Mouse (Mus musculus): ENCODE measurements around the gene Igdcc3. TPM values are rescaled to one million over a fixed set of nuclear protein-coding genes. Genes with fewer than 3 reads are reported as not detected.
A peak's percentile ranks its signal among the peaks of the same experiment; 100 is the strongest.

The Igdcc3 gene
- total RNA-seq (2021): under 1 TPM; 0.59 to 0.65 TPM
- long read RNA-seq, experiment 1: 0 reads
- long read RNA-seq, experiment 2: 0 reads

DNA sequence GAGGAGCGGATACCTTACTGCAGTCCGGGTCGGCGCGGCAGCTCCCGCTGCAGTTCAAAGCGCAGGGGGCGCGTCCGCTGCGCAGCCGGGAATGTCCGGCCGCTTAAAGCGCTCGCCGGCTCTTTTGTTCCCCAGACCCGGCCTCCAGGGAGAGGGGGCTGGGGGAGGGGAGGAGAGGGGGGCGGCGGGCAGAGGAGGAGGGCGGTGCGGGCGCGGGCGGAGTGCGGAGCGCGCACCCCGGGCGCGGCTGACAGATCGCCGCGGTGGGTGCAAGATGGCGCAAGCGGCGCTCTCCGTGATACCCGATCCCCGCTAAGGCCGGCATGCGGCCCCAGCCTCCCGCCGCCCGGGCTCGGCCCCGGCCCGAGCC, at the start of gene Igdcc3:
TSS of gene Igdcc3 (plus strand) at position 254 of the 370 bp plus-strand sequence.
- DNase-seq: peak; percentile 34

DNA sequence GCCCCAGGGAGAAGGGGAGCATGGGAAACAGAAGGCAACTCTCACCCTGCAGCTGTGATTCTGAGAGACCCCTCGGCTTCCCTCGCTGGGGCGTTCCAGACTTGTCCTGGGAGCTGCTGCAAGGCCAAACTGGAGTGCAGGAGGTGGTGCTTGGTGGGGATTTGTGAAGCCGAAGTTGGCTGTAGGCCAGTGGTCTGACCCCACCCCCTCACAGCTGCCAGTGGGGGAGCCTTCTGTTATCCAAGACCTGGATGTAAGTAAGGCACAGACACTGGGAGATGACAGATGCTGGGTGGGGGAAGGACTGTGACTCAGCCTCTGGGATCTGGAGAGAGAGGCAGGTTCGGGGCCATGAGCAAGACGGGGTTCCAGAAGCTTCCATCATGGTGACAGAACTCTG, 46.8 kb upstream of the Igdcc3 start:
- peak; percentile 87 for DNase-seq

DNA sequence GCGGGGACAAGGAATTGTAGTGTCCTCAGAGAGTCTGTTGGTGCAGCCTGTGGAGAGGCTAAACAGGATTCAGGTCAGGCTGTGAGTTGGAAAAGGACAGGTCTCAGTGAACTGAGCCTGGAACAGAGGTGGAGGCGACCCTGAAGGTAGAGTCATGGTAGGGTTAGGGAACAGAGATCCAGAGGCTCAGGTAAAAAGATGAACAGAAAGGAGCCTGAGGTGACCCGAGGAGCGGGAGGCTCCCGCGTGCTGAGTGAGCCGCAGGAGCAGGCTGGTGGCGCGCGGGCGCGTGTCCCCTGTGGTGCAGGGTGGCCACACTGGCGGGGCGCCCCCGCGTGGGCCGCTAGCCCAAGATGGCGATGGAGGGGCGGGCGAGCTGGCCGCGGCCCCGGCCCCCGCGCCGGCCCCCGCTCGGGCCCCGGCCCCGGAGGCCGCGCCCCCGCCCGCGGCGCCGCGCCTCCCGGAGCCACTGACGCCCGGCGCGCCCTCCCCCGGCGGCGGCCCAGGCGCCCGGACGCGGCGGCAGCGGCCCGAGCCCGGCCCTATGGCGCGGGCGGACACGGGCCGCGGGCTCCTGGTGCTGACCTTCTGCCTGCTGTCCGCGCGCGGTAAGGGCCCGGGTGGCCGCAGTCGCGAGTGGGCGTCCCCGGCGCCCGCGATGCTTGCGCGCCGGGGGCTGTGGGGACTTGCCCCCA, 39.9 kb upstream of the Igdcc3 start, which contains the start of gene Igdcc4:
TSS of gene Igdcc4 (plus strand) at position 496 of the 695 bp plus-strand sequence.
- DNase-seq: peak; percentile 63

DNA sequence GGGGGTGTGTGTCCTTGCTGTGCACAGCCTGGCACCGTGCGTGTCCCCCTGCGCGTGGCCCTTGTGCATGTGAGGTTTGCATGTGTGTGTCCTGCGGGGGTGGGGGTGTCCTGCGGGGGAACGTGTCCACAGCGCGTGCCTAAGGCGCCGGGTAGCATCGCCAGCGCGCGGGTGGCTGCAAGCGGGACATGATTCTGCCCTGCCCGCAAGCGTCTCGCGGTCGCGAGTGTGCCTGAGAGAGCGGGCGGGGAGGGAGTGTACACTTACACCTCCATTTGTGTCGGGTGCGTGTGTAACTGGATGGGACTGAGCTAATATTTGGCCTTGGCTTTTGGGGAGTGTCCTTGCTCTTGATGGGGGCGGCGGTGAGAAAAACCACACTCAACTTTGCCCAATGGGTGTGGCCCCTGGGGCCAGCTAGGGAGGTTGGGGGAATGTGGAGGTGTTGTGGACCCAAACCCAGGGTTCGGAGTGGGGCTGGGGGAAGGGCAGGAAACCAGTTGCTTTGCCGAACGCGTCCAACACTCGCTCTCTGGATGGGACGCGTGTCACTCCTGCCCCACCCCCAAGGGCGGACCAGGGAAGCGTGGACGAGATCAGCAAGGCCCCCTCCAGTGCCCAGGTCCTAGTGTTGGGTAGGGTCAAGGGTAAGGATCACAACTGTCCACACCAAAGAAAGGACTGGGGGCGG, 39.2 kb upstream of the Igdcc3 start:
- DNase-seq: peak; percentile 72

DNA sequence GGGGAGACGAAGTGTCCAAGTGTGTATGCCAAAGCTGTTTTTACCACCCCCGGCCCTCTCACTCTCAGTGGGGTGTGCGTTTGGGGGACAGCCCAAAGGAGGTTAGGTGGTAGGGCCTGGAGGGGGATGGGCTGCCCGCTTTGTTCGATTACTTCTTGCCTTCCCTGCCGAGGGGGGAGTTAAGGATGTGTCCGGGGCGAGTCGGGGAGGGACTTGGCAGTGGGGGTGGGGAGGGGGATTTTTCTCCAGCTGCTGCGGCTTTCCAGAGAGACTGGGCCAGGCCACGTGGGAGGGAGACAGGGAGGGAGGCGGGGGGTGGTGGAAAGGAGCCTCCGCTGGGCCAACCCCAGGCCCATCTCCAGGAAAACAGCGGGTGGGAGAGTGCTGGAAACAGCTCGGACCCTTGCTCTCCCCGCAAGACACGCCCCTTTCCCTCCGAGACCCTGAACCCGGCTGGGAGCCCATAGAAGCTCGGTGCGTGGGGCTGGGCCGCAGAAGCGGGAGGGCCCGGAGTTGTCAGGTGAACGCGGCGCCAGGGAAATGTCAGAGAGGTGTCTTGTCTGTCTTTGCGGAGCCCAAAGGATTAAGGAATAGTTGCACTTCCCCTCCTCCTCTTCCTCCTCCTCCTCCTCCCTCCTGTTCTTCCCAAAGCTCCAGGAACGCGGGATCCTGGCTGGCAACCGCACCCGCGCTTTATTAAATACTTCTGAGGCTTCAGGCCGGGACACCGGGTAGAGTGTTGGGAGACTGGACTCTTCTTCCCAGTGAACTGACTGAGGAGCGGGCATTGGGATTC, 38.4 kb upstream of the Igdcc3 start:
- peak; percentile 57 for DNase-seq

DNA sequence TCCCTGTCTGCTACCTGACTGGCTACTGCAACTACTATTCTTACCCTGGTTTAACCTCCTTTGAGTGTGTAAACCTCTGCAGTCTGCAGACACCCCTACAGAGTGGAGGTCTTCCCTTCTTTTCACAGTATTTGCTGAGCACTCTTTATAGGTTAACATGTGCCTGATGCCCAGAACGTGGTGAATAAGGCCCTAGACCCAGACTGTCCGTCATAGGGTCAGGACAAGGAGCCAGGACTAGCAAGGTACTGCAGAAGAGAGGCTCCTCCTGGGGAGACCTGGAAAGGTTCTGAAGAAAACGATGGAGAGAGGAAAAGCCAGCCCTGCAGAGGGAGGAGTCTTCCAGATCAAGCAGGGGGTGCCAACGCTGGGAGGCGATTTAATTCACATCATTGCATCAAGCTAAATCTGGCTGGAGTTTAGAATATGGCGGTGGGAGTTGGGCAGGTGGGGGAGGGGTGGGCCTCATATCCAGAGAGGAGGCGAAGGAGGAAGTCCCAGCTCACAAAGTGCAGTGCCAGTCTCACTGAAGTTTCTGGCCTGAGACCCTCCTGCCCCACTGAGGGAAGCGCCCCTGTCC, 37.7 kb upstream of the Igdcc3 start:
- no peak for DNase-seq

DNA sequence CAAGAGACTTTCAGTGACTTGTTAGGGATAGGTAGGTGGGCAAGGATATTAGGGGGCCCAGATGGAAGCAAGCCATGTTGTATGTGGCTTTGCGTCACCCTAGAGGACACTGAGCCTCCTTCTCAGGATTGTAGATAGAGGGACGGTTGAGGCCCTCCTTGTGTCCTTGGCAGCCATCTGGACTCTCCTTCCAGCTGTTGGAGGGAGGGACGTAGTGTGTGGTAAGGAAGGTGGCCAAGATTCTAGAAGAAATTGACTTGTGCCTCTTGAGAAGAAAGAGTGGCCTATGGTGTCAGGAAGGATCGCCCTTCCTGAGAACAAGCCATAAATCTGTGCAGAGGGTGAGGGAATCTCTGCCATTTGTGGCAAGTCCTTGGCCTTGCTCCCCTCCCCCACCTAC, 34.2 kb upstream of the Igdcc3 start:
- no peak for DNase-seq

DNA sequence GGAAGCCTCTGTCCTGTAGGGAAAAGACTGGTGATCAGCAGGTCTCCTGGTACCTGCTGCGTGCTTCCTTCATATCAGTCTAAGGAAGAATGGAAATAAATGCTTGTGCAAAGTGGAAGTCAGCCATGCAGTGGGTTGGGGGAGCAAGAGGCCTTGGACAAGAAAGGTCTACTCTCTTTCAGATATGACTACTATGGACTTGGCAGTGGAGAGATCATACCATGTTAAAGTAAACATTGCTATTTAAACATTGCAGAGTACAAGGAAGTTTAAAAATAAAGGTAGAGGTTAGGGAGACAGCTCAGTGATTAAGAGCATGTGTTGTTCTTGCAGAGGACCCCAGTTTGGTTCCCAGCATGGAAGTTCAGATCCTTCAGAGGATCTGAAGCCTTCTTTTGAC, 33.1 kb upstream of the Igdcc3 start:
- DNase-seq: no peak

DNA sequence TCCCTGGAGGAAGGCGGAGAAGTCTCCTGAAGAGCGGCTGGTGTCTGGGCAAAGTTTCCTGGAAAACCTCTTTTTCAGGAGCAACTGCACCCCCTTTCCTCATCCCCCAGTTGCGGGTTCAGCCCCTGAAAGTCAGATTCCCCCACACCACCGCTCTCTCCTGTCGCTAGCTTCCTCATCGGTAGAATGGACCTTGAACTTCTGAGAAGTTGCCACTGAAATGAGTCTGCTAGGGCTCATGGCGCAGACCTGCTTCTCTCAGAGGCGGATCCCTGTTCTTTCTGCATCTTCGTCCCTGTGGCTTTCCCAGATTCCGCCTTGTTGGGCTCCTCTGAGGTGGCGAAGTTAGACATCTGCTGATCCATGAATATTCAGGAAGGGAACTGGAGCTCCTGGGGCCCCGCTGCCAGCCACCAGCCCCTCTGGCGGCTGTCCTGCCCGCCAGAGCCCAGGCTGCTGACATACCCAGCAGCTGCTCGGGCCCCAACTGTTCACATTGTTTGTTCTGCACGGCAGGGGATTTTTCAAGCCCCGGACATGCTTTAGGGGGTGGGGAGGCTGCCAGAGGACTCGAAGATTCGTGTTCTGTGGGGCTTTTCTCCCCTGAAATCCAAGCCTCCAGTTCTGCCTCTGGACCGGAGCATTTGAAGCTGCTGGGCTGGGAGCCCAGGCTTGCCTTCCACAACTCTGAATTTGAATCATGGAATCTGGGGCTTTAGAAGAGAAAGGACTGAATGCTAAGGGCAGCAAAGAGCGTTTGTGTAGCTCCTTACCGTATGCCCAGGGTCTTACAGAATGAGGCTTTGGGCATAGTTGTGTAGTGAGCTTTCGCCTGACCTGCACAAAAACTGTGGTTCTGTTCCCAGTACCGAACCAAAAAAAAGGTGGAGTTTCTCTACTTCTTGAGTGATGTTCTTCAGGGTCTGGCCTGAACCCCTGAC, 31.6 kb upstream of the Igdcc3 start:
- DNase-seq: peak; percentile 59

DNA sequence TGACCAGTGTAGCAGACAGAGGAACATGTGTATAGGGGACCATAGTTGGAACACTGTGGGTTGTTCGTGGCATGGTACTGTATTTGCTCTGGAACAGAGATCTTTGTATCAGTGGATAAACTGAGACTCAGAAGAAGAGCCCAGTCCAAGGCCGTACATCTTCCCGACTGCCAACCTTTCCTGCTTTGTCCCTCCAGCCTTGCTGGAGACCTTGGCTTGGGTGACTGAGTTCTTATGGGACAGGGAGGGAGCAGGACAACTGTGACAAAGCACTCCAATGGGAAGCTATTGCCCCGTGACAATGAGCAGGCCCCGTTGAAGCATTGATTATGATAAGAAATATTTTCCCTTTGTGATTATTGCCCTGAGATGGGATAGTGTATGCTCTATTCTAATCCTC, 29.3 kb upstream of the Igdcc3 start:
- no peak for DNase-seq

DNA sequence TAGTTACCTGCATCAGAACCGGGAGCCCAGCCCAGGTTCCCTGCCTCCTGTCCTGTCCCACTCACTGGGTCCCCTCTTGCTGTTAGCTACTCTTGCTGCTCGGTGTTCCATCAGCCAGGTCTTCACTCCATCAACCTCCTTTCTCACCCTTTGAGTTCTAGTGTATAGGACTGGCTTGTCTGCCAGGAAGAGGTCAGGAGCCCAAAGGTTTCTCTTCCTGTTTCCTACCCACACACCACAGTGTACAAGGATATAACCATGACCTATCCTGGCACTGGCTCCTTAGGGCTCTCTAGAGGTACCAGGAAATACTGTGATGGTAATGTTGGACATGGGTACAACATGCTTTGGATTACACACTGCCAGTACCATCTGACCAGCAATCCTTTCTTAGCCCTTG, 27.3 kb upstream of the Igdcc3 start:
- DNase-seq: no peak

DNA sequence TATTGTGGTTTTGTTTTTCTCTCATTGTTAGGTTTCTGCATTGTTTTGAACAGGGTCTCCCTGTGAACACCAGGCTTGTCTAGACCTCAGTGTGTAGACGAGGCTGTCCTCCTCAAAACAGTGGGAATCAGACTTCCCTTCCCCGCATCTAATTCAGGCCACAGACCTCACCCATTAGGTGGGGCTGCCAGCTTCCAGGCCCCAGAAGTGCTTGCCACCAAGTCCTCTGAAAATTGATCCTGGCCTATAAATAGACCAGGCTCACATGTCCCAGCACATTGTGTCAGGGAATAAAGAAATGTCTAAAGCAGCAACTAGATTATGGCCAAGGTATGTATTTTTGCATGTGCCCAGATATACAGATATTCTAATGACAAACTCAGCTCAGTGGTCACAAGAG, 25.1 kb upstream of the Igdcc3 start:
- DNase-seq: no peak

DNA sequence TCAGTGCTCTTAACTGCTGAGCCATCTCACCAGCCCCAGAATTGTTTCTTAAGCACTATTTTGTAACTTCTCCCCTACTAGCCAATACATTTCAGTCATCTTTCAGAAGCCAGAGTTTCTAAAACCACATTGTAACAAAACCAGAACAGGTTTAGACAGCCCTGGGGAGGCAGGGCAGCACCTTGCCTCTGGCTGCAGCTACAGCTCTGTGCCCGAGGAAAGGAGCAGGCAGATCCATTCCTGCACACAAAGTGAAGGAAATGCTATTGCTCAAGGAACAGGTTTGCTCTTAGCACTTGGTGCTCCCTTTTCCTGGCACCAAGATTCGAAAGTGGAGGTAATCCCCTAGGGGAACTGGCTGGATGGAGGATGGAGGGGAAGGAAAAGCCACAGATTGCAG, 23.5 kb upstream of the Igdcc3 start:
- no peak for DNase-seq

DNA sequence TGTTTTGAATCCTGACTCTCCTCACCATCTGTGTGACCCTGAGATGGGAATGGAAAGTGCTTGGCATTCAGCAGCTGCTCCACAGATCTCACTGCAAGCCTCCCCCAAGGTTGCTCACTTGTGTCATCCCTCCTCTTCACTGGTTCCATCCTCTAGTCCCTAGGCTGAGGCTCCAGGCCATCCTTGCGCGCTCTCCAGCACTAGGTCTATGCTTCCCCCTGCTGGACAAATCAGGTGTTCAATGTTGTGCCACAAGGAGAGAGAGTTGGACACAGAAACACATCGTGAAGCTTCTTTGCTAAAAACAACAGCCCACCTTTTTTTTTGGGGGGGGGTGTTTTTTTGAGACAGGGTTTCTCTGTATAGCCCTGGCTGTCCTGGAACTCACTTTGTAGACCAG, 20.1 kb upstream of the Igdcc3 start:
- DNase-seq: peak; percentile 70

DNA sequence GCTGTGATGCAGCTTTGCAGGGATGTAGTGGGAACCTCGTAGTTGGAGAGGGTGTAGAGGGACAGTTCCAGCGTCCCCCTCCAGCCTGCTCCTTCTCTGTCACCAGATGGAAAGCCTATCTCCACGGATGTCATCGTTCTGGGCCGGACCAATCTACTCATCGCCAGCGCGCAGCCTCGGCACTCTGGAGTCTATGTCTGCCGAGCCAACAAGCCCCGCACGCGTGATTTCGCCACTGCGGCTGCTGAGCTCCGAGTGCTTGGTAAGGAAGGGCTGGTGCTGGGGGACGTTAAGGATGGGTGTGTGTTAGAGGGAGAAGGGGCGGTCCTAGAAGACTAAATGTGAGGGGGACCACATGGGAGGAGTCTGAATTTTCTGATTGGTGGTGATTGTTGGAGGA, 18.4 kb upstream of the Igdcc3 start:
- no peak for DNase-seq

DNA sequence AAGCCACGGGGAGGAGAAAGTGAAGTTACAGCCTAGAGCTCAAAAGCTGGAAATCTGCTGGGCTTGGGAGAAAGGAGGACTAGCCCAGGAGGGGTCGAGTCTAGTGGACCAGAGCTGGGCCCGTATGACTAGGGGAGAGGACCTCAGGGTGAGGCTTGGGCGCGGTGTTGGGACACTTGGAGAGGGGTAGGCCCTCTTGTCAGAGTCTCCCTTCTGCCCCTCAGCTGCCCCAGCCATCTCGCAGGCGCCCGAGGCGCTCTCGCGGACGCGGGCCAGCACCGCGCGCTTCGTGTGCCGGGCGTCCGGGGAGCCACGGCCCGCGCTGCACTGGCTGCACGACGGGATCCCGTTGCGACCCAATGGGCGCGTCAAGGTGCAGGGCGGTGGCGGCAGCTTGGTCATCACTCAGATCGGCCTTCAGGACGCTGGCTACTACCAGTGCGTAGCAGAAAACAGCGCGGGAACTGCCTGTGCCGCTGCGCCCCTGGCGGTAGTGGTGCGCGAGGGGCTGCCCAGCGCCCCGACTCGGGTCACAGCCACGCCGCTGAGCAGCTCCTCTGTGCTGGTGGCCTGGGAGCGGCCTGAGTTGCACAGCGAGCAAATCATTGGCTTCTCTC, 17.3 kb upstream of the Igdcc3 start:
- peak; percentile 48 for DNase-seq

DNA sequence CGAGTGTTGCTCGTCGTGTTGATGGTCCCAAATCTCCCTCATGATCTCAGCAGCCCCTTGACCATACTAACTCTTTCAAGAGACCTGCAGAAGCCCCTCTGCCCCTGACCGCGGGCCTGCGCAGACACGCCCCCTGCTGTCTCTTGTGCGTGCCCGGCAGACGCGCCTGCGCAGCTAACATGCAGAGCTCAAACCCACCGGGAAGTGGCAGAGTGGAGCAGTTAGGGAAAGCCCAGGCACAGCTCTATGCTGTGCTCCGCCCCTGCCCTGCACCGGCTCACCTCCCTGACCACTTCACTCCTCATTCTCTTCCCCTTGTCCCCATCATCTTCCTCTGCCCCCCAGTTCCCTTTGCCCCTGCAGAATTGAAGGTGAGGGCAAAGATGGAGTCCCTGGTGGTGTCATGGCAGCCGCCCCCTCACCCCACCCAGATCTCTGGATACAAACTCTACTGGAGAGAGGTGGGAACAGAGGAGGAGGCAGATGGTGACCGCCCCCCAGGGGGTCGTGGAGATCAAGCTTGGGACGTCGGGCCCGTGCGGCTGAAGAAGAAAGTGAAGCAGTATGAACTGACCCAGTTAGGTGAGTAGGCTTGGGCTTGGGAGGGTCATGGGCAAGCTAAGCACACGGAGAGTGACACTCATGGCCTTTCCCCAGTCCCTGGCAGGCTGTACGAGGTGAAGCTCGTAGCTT, 12.7 kb upstream of the Igdcc3 start:
- DNase-seq: no peak

DNA sequence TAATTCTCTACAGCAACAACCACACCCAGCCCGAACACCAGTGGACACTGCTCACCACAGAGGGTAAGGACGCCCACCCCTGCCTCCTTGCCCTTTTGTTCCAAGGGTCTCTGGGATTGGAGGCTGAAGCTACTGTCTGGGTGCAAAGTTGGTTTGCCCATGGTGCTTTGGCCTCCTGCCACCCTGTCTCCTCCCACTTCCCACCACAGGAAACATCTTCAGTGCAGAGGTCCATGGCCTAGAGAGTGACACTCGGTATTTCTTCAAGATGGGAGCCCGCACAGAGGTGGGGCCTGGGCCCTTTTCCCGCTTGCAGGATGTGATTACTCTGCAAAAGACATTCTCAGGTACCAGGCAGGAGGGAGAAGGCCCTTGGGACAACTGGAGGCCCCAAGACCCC, 9.3 kb upstream of the Igdcc3 start:
- DNase-seq: no peak

DNA sequence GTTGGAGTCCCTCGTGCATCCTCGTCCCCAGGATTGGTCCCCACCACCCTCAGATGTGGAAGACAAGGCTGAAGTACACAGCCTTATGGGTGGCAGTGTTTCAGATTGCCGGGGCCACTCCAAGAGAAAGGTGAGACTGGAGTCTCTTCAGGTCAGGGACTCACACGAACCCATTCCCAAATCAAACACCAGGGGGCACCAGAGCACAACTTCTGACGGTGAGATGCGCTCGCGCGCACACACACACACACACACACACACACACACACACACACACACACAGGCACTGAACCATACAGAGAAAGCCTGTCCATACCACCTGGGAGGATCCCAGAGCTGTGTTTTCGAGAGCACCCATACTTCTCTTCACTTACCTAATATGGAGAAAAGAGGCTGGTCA, 7.2 kb upstream of the Igdcc3 start:
- DNase-seq: peak; percentile 84

DNA sequence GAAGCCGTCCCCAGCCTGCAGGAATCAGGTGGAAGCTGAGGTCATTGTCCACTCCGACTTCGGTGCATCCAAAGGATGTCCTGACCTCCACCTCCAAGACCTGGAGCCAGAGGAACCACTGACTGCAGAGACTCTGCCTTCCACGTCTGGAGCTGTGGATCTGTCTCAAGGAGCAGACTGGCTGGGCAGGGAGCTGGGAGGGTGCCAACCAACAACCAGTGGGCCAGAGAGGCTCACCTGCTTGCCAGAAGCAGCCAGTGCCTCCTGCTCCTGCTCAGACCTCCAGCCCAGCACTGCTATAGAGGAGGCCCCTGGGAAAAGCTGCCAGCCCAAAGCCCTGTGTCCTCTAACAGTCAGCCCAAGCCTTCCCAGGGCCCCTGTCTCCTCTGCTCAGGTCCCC, 5.9 kb upstream of the Igdcc3 start:
- DNase-seq: no peak

DNA sequence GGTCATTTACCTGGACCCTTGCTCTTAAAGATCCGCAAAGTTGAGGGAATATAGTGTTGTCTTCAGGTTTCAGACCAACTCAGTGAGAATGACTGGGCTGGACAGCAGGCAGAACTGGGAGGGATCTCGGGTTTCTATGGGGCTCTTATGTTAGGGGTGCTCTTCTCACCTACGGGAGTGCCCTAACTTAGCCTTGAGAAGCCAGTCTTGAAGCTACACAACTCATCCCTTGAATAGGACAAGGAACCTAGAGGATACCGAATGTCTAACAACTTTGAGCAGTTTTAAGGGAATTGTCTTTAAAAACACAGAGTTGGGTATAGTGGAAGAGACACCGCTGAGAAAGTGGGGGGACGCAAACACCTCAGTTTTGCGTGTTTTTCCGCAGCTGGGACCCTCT, 498 bp upstream of the Igdcc3 start:
- DNase-seq: no peak

All from gastrocnemius, postnatal 10 days (tissue).